Mouse (Mus musculus): ENCODE measurements at regions not wholly inside any gene's neighbourhood (a gene's known extent, or its start where the extent isn't known, plus 50 kb on each side); places are given as distances from the start of the nearest gene placed in this dataset.

DNA sequence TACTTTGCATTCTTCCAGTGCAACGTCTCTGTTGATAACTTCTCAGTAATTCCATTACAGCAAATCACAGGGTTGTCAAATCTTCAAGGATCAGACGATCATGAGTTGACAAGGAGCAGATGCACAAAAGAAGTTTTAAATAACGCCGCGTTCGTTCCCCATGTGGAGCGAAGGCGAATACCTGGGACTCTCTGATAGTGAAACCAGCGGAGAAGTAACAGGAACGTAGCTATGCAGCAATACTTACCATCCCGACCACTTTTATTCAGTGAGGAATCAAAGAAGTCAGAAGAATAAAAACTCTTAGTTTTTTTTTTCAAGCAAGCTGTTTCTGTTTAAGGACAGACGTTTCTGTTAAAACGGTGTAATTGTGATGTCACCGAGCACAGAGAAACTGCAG, 441.6 kb downstream of the Gtdc1 start:
- TF ChIP-seq ZMIZ1 (IDR thresholded peaks at IDR 0.05; ENCODE audit: low read depth, low read length) (no peak), CHD2 (IDR thresholded peaks at IDR 0.05; ENCODE audit: low read length) (no peak), CTCF (conservative IDR thresholded peaks at IDR 0.05 in 1 of 2, IDR thresholded peaks at IDR 0.05 in 1 of 2; ENCODE audit: low read depth in 2 of 2, low read length in 2 of 2) (no peak), MAZ (IDR thresholded peaks at IDR 0.05; ENCODE audit: low read depth, low read length) (no peak), MAFK (IDR thresholded peaks at IDR 0.05; ENCODE audit: insufficient replicate concordance, low read length) (no peak)

Measured in CH12.LX (cell line).